Mouse (Mus musculus): ENCODE results near the gene Mtnr1b.
"Not testable (repeated sequence)": the region's sequence is repeated elsewhere in the genome, so short reads cannot be mapped to it uniquely, and the experiment has no call there.

Gene Mtnr1b

GRCm38 (mm10) chr9:15874506-15875160, at the start of gene Mtnr1b:
TSS of gene Mtnr1b (minus strand) at chr9:15874556.
- no peak for DNase-seq (ENCODE audit: low spot score)

- no peak for DNase-seq (ENCODE audit: low spot score)
Observed at GRCm38 (mm10) chr9:15920271-15920670, 45.9 kb upstream of the Mtnr1b start.

- DNase-seq (ENCODE audit: low spot score): no peak
Observed at GRCm38 (mm10) chr9:15919373-15920005, 45.1 kb upstream of the Mtnr1b start.

- DNase-seq (ENCODE audit: low spot score): no peak
Observed at GRCm38 (mm10) chr9:15916600-15916999, 42.2 kb upstream of the Mtnr1b start.

- no peak for DNase-seq (ENCODE audit: low spot score)
Observed at GRCm38 (mm10) chr9:15912735-15913134, 38.4 kb upstream of the Mtnr1b start.

- DNase-seq (ENCODE audit: low spot score): no peak
Observed at GRCm38 (mm10) chr9:15909397-15910113, 35.2 kb upstream of the Mtnr1b start.

GRCm38 (mm10) chr9:15903948-15904750, 29.8 kb upstream of the Mtnr1b start:
- no peak for DNase-seq (ENCODE audit: low spot score)

GRCm38 (mm10) chr9:15898112-15898511, 23.8 kb upstream of the Mtnr1b start:
- DNase-seq (ENCODE audit: low spot score): no peak

GRCm38 (mm10) chr9:15886756-15887155, 12.4 kb upstream of the Mtnr1b start:
- DNase-seq (ENCODE audit: low spot score): no peak

- DNase-seq (ENCODE audit: low spot score): no peak
Observed at GRCm38 (mm10) chr9:15880754-15881153, 6.4 kb upstream of the Mtnr1b start.

GRCm38 (mm10) chr9:15880160-15880603, 5.8 kb upstream of the Mtnr1b start:
- no peak for DNase-seq (ENCODE audit: low spot score)

- DNase-seq (ENCODE audit: low spot score): no peak
Observed at GRCm38 (mm10) chr9:15870013-15870412, 4.3 kb downstream of the Mtnr1b start.

GRCm38 (mm10) chr9:15869456-15869855, 4.9 kb downstream of the Mtnr1b start:
- no peak for DNase-seq (ENCODE audit: low spot score)

GRCm38 (mm10) chr9:15866280-15867072, 7.9 kb downstream of the Mtnr1b start:
- DNase-seq (ENCODE audit: low spot score): no peak

- DNase-seq (ENCODE audit: low spot score): no peak
Observed at GRCm38 (mm10) chr9:15861402-15861801, 13.0 kb downstream of the Mtnr1b start.

GRCm38 (mm10) chr9:15850749-15851148, 23.6 kb downstream of the Mtnr1b start:
- DNase-seq (ENCODE audit: low spot score): no peak

- no peak for DNase-seq (ENCODE audit: low spot score)
Observed at GRCm38 (mm10) chr9:15845390-15845789, 29.0 kb downstream of the Mtnr1b start.

- DNase-seq (ENCODE audit: low spot score): not testable (repeated sequence)
Observed at GRCm38 (mm10) chr9:15844936-15845335, 29.4 kb downstream of the Mtnr1b start.

- no peak for DNase-seq (ENCODE audit: low spot score)
Observed at GRCm38 (mm10) chr9:15813002-15813911, 61.1 kb downstream of the Mtnr1b start.

- no peak for DNase-seq (ENCODE audit: low spot score)
Observed at GRCm38 (mm10) chr9:15804296-15804695, 70.1 kb downstream of the Mtnr1b start.
